Mouse (Mus musculus) intestine, embryonic 16.5 days (tissue): Measurements from ENCODE around the gene Gja5. TPM values are rescaled to one million over a fixed set of nuclear protein-coding genes. Genes with fewer than 3 reads are reported as not detected.
A peak's percentile ranks its signal among the peaks of the same experiment; 100 is the strongest.

Experiments used
- ATAC-seq: fragments of 200-750 bp; cut with Nextera tagmentation; 2 replicates; pipeline ENCODE4 v1.8.0; 2017; ENCODE audit warnings: moderate TSS enrichment, moderate library complexity
- H3K27ac ChIP-seq: fragments of 300-500 bp; sonication (generic); 2 replicates; pipeline ENCODE4 v1.5.1; 2014; ENCODE audit warnings: mild to moderate bottlenecking, low read length
- H3K27me3 ChIP-seq: fragments of 300-500 bp; sonication (generic); replicated peaks from 2 replicates; pipeline ENCODE4 v1.6.1; 2014; ENCODE audit warnings: low read length, control low read depth, mixed read lengths; ENCODE audit not compliant: control insufficient read depth, insufficient read depth
- H3K36me3 ChIP-seq: fragments of 300-500 bp; sonication (generic); 2 replicates; pipeline ENCODE4 v1.6.1; 2014; ENCODE audit warnings: low read length, control low read depth; ENCODE audit not compliant: control insufficient read depth, insufficient read depth
- H3K4me1 ChIP-seq: fragments of 300-500 bp; sonication (generic); 2 replicates; pipeline ENCODE4 v1.6.1; 2014; ENCODE audit warnings: low read length, control low read depth, mixed read lengths; ENCODE audit not compliant: control insufficient read depth, insufficient read depth
- H3K4me2 ChIP-seq: fragments of 300-500 bp; sonication (generic); 2 replicates; pipeline ENCODE4 v1.6.1; 2014; ENCODE audit warnings: low read depth, low read length, control low read depth
- H3K4me3 ChIP-seq: fragments of 300-500 bp; sonication (generic); 2 replicates; pipeline ENCODE4 v1.5.1; 2014; ENCODE audit warnings: mild to moderate bottlenecking, low read length
- H3K9ac ChIP-seq: fragments of 300-500 bp; sonication (generic); 2 replicates; pipeline ENCODE4 v1.6.1; 2014; ENCODE audit warnings: low read depth, low read length
- H3K9me3 ChIP-seq: fragments of 300-500 bp; sonication (generic); 2 replicates; pipeline ENCODE4 v1.6.1; 2016; ENCODE audit warnings: low read length, control low read depth; ENCODE audit not compliant: control insufficient read depth
- WGBS: fragments of 180-500 bp; shearing (Covaris S2); extraction: QIAGEN DNeasy Blood & Tissue Kit; methylation state at CpG from one replicate; pipeline ENCODE4 v1.1.7; 2014; 5-methylcytosine and 5-hydroxymethylcytosine counted together
- polyA plus RNA-seq: library from polyadenylated mRNA; unstranded; fragments of >200 nt; fragmentation: Nextera tagmentation; extraction: Ambion mirVana; gene quantifications from 2 replicates; pipeline ENCODE4 v1.2.1, GENCODE M21; 2015

The Gja5 gene
- polyA plus RNA-seq, 1 experiment from 2014 or later, result 12.5 TPM

DNA sequence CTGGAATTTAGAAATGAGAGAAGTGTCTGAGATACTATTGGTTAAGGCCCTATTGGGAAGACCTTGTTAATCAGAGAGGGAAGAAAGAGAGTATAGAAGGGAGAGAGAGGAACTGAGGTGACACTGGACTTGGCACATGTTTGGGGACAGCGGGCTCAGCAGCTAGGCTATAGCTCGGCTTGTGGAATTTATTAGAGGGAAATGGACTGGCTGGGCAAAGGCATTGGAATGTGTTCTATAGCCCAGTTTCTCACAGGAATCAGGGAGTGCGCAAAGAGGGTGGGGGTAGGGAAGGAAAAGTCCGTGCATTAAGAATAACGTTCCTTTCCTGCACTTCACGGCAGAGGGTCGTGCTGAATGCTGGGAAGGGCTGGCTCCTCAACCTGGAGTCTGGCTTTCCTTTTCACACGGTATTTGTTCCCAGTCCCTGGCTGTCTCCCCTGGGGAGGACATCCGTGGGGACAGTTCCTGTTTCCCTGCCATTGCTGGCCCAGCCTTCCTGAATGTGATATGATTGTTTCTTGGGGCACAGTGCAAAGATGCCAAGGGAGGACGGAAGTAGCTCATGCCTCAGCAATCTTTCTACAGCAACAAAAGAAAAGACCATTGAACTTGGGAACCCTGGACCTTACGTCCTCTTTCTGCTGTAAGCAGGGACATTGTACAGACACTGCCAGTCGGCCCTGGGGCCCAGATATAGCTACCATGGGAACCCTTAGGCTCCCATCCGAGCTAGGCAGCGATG, 49.2 kb downstream of the Gja5 start:
- WGBS, result 31% methylated on average over 14 of the region's 14 CpGs
- Histone ChIP-seq H3K4me2 (peak overlapping the region; percentile 35), H3K4me1 (peaks cover 8% of the 10 kb centered on the region; the same call in 1 of the 2 replicates), H3K27me3 (no peaks in the 10 kb centered on the region), H3K4me3 (no peak overlapping the region), H3K9ac (peak overlapping the region; percentile 14; the same call in 1 of the 2 replicates), H3K27ac (peak overlapping the region; percentile 45; the same call in 1 of the 2 replicates), H3K9me3 (no peaks in the 10 kb centered on the region), H3K36me3 (no peaks in the 10 kb centered on the region)
- peak; percentile 73 for ATAC-seq

DNA sequence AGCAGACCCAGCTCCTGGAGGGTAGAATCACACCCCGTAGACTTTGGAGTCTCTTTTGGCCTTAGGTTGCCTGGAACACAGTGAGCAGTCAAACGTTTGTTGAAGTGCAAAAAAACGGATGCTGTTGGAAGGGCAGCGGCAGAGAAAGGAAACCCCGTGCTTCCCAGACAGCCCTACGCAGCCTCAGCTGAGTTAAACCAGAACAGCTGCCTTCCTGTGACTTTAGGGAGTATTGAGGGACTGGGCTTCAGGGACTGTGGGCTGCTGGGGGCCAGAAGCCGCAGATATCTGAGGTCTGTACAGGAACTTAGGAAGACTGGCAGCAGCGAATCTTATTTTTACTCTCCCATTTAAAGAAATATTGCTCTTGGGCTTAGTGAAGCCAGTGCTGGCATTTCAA, 56.1 kb downstream of the Gja5 start:
- 26% methylated on average over 8 of the region's 8 CpGs for WGBS
- H3K9ac ChIP-seq, result no peak overlapping the region

DNA sequence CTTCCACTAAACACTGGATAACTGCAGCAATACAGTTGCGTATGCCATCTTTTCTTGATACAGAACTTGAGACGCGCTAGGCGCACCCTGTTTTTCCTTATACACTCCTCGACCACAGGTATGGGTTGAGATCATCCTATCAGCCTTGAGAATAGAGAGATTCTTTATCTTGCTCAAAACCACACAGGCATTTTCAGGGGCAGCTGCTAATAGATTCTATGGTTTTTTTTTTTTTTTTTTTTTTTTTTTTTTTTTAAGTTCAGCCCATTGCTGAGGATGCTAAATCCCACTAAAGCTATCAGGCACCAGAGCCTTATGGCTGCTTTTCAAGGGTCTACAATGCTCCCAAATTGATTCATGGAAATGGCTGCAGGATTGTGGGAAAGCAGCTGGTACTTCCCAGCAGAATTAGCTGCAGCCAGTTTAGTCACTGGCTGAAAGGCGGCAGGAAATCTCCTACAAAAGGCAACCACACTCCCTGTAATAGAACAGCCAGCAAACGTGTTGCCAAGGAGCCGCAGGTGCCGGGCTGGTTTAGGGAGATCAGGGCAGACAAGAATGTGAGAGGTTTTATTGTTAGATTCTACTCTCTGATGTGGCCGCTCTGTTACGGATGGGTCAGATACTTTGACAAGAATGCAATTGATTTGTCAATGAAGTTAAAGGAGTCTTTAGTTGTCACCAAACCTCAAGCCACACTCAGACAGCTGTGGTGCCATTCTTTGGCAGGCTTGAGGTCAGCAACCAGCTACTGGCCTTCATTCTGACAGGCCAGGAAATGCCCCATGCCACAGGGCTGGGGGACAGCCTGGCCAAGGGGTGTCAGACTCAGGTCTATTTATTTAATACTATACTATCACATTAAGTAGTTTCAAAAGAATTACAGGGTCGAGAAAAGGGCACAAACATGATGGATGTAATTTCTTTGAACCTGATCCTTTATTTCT, 58.9 kb downstream of the Gja5 start:
- no peak overlapping the region for H3K4me2 ChIP-seq
- no peak overlapping the region for H3K4me3 ChIP-seq
- H3K4me1 ChIP-seq, result no peaks in the 10 kb centered on the region
- no peak overlapping the region for H3K27ac ChIP-seq
- H3K9me3 ChIP-seq, result no peaks in the 10 kb centered on the region
- H3K36me3 ChIP-seq, result no peaks in the 10 kb centered on the region
- 67% methylated on average over 12 of the region's 12 CpGs for WGBS
- no peaks in the 10 kb centered on the region for H3K27me3 ChIP-seq
- no peak for ATAC-seq
- H3K9ac ChIP-seq, result no peak overlapping the region

More for the DNA sequence above, 56.1 kb downstream of the Gja5 start:
- no peak for ATAC-seq
- H3K36me3 ChIP-seq, result no peaks in the 10 kb centered on the region
- no peak overlapping the region for H3K4me3 ChIP-seq
- H3K4me2 ChIP-seq, result no peak overlapping the region
- H3K9me3 ChIP-seq, result no peaks in the 10 kb centered on the region
- H3K27me3 ChIP-seq, result no peaks in the 10 kb centered on the region
- no peaks in the 10 kb centered on the region for H3K4me1 ChIP-seq
- H3K27ac ChIP-seq, result no peak overlapping the region

- Histone ChIP-seq H3K4me2 (no peak overlapping the region), H3K4me3 (no peak overlapping the region), H3K27me3 (no peaks in the 10 kb centered on the region), H3K4me1 (no peaks in the 10 kb centered on the region), H3K9me3 (no peaks in the 10 kb centered on the region), H3K9ac (no peak overlapping the region), H3K36me3 (no peaks in the 10 kb centered on the region), H3K27ac (no peak overlapping the region)
- no peak for ATAC-seq
- 28% methylated on average over 7 of the region's 7 CpGs for WGBS
These were observed 66.5 kb downstream of the Gja5 start for GRCm38 (mm10) chr3:96970986-96971385.

DNA sequence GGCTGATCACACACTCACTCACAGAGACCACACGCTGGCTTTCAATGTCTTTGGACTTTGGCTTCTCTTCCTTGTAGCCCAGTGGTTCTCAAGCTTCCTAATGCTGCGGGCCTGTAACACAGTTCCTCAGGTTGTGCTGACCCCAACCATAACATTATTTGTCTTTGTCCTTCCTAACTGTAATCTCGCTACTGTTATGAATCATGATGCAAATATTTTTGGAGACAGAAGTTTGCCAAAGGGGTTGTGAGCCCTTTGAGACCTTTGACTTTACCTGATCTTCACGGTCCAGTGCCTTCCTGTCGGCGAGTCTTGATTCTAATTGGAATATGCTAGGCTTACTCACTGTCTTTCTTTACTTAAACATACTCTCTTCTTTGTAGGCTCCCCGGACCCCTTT, 70.0 kb downstream of the Gja5 start:
- WGBS, result 80% methylated on average over 7 of the region's 7 CpGs
- Histone ChIP-seq H3K4me1 (no peaks in the 10 kb centered on the region), H3K4me2 (no peak overlapping the region), H3K9me3 (no peaks in the 10 kb centered on the region), H3K4me3 (no peak overlapping the region), H3K36me3 (no peaks in the 10 kb centered on the region), H3K27ac (no peak overlapping the region), H3K9ac (no peak overlapping the region), H3K27me3 (no peaks in the 10 kb centered on the region)
- no peak for ATAC-seq

DNA sequence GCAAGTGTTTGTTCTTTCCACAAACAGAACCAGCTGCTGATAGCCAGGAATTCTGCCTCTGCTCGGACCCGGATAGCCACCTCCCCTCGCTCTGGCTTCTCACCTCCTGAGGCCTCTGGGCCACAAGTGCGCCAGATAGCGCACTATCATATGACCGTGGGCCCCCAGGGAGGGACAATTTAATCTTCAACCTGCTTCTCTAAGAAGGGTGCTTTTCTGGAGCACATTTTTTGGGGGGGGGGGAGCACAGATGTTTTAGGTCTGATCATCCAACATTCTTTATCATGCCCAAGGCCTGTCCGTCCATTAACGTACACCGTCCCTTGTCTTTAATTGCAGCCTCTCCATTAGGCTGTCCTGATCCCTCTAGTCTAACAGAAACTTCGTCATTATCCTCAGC, 71.1 kb downstream of the Gja5 start:
- no peak overlapping the region for H3K27ac ChIP-seq
- H3K4me1 ChIP-seq, result no peaks in the 10 kb centered on the region
- no peak overlapping the region for H3K9ac ChIP-seq
- no peaks in the 10 kb centered on the region for H3K27me3 ChIP-seq
- no peaks in the 10 kb centered on the region for H3K9me3 ChIP-seq
- 79% methylated on average over 10 of the region's 10 CpGs for WGBS
- no peak for ATAC-seq
- no peak overlapping the region for H3K4me3 ChIP-seq
- no peak overlapping the region for H3K4me2 ChIP-seq
- H3K36me3 ChIP-seq, result no peaks in the 10 kb centered on the region

DNA sequence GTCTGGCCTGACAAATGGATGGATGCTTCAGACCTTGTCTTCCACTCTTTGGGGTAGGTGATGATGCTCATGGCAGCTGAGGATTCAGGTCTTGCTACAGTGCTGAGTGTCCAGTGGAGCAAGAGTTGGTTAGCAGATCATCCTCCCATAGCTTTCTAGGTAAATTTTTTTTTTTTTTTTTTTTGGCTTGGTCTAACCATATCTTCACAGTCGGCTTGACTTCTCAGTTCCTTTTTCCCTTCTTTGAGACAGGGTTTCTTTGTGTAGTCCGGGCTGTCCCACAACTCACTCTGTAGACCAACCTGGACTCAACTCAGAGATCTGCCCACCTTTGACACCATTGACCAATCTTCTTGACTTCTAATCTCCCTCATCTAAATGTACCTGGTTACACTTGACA, 73.0 kb downstream of the Gja5 start:
- no peaks in the 10 kb centered on the region for H3K27me3 ChIP-seq
- ATAC-seq, result no peak
- H3K27ac ChIP-seq, result no peak overlapping the region
- whole genome bisulfite sequencing, result 88% methylated on average over 2 of the region's 2 CpGs
- no peak overlapping the region for H3K4me2 ChIP-seq
- no peak overlapping the region for H3K4me3 ChIP-seq
- H3K36me3 ChIP-seq, result no peaks in the 10 kb centered on the region
- H3K9me3 ChIP-seq, result no peaks in the 10 kb centered on the region
- H3K4me1 ChIP-seq, result no peaks in the 10 kb centered on the region
- H3K9ac ChIP-seq, result no peak overlapping the region

GRCm38 (mm10) chr3:96978469-96978868, 74.0 kb downstream of the Gja5 start:
- no peak overlapping the region for H3K9ac ChIP-seq
- WGBS, result 44% methylated on average over 6 of the region's 6 CpGs
- H3K4me2 ChIP-seq, result no peak overlapping the region
- H3K36me3 ChIP-seq, result no peaks in the 10 kb centered on the region
- no peaks in the 10 kb centered on the region for H3K4me1 ChIP-seq
- no peak for ATAC-seq
- no peak overlapping the region for H3K4me3 ChIP-seq
- H3K27ac ChIP-seq, result no peak overlapping the region
- H3K9me3 ChIP-seq, result no peaks in the 10 kb centered on the region
- H3K27me3 ChIP-seq, result no peaks in the 10 kb centered on the region

DNA sequence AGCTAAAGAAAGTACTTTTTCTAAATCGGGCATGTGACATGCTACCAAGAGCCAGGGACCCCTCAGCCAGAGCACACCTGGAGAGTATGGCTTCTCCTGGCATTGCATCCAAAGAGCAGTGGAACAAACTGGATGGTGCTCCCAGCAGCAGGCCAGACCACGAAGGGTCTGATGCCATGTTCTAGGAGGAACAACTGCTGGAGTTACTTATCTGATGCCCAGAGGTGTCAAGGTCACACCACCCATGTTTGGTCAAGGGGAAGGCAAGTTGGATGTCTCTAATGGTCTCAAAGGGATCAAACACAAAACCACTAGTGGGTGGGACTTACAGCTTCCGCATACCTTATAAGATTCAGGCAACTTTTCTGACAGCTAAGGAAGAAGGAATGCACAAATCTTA, 74.5 kb downstream of the Gja5 start:
- Histone ChIP-seq H3K9ac (no peak overlapping the region), H3K4me2 (no peak overlapping the region), H3K36me3 (no peaks in the 10 kb centered on the region), H3K4me1 (no peaks in the 10 kb centered on the region), H3K9me3 (no peaks in the 10 kb centered on the region), H3K27ac (no peak overlapping the region), H3K4me3 (no peak overlapping the region), H3K27me3 (no peaks in the 10 kb centered on the region)
- no peak for ATAC-seq
- WGBS, result 81% methylated on average over 3 of the region's 3 CpGs
